Mouse (Mus musculus): ENCODE measurements at regions not wholly inside any gene's neighbourhood (a gene's known extent, or its start where the extent isn't known, plus 50 kb on each side); places are given as distances from the start of the nearest gene placed in this dataset.

GRCm38 (mm10) chr2:10816374-10816773 lies 355.5 kb upstream of the Prkcq start:
- TF ChIP-seq CTCF (IDR thresholded peaks at IDR 0.05; ENCODE audit: borderline replicate concordance, extremely low read depth, insufficient read depth, insufficient read length) (peak; percentile 18; the same call in 1 of the 2 replicates), POLR2A (IDR thresholded peaks at IDR 0.05; ENCODE audit: borderline replicate concordance, extremely low read depth, insufficient read depth, insufficient read length, poor library complexity, severe bottlenecking) (no peak)

All from brain, embryonic 14.5 days (tissue).